Mouse (Mus musculus) embryonic fibroblast, embryonic 13.5 days (primary cell): ENCODE measurements around the gene Arid3a. TPM values are rescaled to one million over a fixed set of nuclear protein-coding genes. Genes with fewer than 3 reads are reported as not detected.

Experiments
- H3K27ac ChIP-seq: 2 replicates; pipeline ENCODE4 v1.5.1; 2012; ENCODE audit warnings: low read length, control low read depth, inconsistent platforms; ENCODE audit not compliant: insufficient read depth
- H3K4me1 ChIP-seq: 2 replicates; pipeline ENCODE4 v1.6.1; 2011; ENCODE audit warnings: low read length; ENCODE audit not compliant: control insufficient read depth, insufficient read depth
- H3K4me3 ChIP-seq: 2 replicates; pipeline ENCODE4 v1.5.1; 2011; ENCODE audit warnings: mild to moderate bottlenecking, control low read depth, low read length; ENCODE audit not compliant: insufficient read depth
- CTCF ChIP-seq: IDR thresholded peaks from 2 replicates; pipeline ENCODE4 v1.5.1; 2011; ENCODE audit warnings: mild to moderate bottlenecking, control low read depth, low read length, moderate library complexity, borderline replicate concordance; ENCODE audit not compliant: insufficient read depth
- POLR2A ChIP-seq: IDR thresholded peaks from 2 replicates; pipeline ENCODE4 v1.6.1; 2011; ENCODE audit warnings: low read depth, mild to moderate bottlenecking, control low read depth, low read length, moderate library complexity
- polyA plus RNA-seq: library from polyadenylated mRNA; stranded (reverse); fragments of >200 nt; gene quantifications from 2 replicates; pipeline ENCODE4 v1.2.4, GENCODE M21; 2011; ENCODE audit warnings: low read depth; ENCODE audit not compliant: missing spikeins, insufficient read length

The Arid3a gene
- polyA plus RNA-seq, 1 experiment, result 6.0 TPM

- no peak overlapping the region for H3K4me3 ChIP-seq
- TF ChIP-seq POLR2A (no peak), CTCF (no peak)
- H3K4me1 ChIP-seq, result no peaks in the 10 kb centered on the region; the same call in 1 of the 2 replicates
- H3K27ac ChIP-seq, result no peak overlapping the region
Observed at GRCm38 (mm10) chr10:79917532-79918100, 9.2 kb upstream of the Arid3a start.

GRCm38 (mm10) chr10:79918231-79919078 lies 8.4 kb upstream of the Arid3a start:
- H3K27ac ChIP-seq, result no peak overlapping the region
- no peaks in the 10 kb centered on the region; the same call in 1 of the 2 replicates for H3K4me1 ChIP-seq
- no peak overlapping the region for H3K4me3 ChIP-seq
- TF ChIP-seq POLR2A (no peak), CTCF (no peak)

- no peak overlapping the region for H3K4me3 ChIP-seq
- TF ChIP-seq CTCF (no peak), POLR2A (no peak)
- no peak overlapping the region for H3K27ac ChIP-seq
- no peaks in the 10 kb centered on the region; the same call in 1 of the 2 replicates for H3K4me1 ChIP-seq
Observed at GRCm38 (mm10) chr10:79919251-79919849, 7.5 kb upstream of the Arid3a start.

- Histone ChIP-seq H3K4me3 (no peak overlapping the region), H3K4me1 (no peaks in the 10 kb centered on the region; the same call in 1 of the 2 replicates), H3K27ac (no peak overlapping the region)
- TF ChIP-seq POLR2A, result no peak
- TF ChIP-seq CTCF, result no peak
Observed at GRCm38 (mm10) chr10:79920056-79920890, 6.6 kb upstream of the Arid3a start.

GRCm38 (mm10) chr10:79920958-79921535 lies 5.8 kb upstream of the Arid3a start, which contains the start of gene R3hdm4:
R3hdm4 (minus strand) TSS chr10:79921208.
- Histone ChIP-seq H3K4me1 (no peaks in the 10 kb centered on the region), H3K4me3 (no peak within 1 kb of the TSS), H3K27ac (no peak within 1 kb of the TSS)
- TF ChIP-seq POLR2A, result no peak
- no peak for TF ChIP-seq CTCF

GRCm38 (mm10) chr10:79921572-79921971 lies 5.3 kb upstream of the Arid3a start:
- no peak overlapping the region for H3K27ac ChIP-seq
- no peak for TF ChIP-seq CTCF
- TF ChIP-seq POLR2A, result no peak
- H3K4me1 ChIP-seq, result no peaks in the 10 kb centered on the region
- H3K4me3 ChIP-seq, result no peak overlapping the region

- Histone ChIP-seq H3K27ac (no peak overlapping the region), H3K4me3 (no peak overlapping the region), H3K4me1 (no peaks in the 10 kb centered on the region)
- TF ChIP-seq POLR2A (no peak), CTCF (peak; percentile 94)
Observed at GRCm38 (mm10) chr10:79924998-79925784, 1.7 kb upstream of the Arid3a start.

- Histone ChIP-seq H3K27ac (no peak overlapping the region), H3K4me3 (peak overlapping the region; percentile 87), H3K4me1 (no peaks in the 10 kb centered on the region)
- TF ChIP-seq CTCF (no peak), POLR2A (no peak)
Observed at GRCm38 (mm10) chr10:79925785-79926490, 905 bp upstream of the Arid3a start.
